Mouse (Mus musculus): ENCODE results near the gene C1qtnf2.

The C1qtnf2 gene

DNA sequence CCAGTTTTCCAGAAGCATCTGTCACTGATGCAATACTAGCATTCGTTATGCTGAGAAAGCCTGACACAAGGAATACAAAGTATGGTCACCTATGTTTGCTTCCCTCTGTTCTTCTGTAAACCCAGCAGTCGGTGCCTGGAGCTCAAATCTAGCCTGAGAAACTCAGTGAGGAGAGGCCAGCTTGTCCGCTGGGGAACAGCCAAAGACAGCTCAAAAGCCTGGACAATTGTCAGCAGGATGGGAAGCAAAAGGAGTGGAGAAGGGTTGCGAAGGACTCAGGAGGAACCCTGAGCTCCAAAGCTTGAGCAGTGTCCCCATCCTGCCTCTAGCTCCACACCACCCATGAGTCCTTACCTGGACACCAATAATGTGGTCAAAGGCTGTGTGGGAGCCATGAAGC, 10.0 kb downstream of the C1qtnf2 start:
- DNase-seq: no peak

DNA sequence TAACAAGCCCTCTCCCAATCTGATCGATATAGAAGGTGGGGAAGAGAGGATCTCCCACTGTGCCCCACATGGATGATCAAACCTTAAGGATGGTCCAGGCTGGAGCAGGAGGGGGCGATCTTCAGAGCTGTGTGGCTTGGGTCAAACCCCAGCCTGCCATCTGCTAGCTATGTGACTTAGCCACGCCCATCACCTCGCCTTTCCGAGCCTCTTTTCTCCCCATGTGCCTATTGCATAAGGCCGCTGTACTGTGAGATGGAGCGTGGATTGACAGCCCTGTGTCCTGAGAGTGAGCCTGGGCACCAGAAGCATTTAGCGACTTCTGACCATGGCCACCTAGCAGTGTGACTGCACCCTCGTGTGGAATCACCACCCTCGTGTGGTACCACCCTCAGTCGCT, 10.6 kb downstream of the C1qtnf2 start:
- peak; percentile 38 for DNase-seq

DNA sequence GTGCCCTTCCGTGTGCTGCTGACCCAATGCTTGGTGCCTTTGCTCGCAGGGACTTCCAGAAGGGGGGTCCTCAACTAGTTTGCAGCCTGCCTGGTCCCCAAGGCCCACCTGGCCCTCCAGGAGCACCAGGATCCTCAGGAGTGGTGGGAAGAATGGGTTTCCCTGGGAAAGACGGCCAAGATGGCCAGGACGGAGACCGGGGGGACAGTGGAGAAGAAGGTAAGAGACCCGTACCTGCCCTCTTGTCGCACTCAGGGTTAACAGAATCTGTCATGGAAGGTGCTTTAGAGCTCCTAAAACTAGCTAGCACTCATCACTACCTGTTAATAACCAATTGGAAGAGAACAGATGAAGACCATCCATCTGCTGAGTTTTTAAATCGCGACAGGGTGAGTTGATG, 11.8 kb downstream of the C1qtnf2 start:
- no peak for DNase-seq

DNA sequence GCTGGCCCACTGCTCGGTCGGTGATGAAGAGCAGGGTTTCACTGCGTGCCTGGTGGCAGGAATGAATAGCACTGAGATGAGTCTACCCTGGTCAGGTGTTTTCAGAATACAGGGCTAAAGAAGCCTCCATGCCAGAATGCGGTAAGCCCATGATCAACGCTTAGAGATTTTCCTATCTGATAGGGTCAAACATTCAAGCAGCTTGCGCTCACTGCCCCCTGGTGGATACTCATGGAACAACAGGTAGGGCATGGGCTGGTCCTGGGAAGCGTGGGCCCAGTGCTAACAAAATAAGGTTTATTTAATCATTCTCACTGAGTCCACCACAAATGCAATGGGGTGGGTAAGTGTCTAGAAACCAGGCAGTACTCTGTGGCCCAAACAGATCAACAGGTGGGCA, 18.6 kb downstream of the C1qtnf2 start:
- DNase-seq: peak; percentile 78

DNA sequence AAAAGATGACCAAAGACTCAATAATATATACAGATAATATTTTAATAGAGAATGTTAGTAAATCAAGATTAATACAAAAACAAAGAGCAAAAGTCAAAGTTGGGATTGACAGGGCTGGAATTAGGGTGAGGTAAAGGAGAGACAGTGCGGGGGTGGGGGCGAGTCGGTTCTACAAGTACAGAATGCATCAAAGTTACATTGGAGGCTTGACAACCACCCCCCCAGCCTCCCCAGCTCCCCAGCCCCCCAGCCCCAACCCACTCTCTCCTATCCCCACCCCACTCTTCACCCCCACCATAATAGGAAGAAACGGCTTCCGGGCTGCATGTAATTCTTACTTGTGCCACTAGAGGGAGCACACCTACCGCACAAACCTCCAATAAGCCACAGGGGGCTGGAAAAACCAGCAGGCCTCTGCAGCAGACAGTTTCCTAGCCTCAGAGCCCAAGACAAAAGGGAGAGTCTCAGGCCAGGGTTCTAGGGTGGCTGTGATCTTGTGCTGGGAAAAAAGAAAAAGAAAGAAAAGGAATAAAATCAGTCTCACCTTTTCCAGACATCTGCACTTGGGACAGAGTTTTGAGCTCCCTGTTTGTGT, 19.8 kb downstream of the C1qtnf2 start:
- DNase-seq: peak; percentile 86

DNA sequence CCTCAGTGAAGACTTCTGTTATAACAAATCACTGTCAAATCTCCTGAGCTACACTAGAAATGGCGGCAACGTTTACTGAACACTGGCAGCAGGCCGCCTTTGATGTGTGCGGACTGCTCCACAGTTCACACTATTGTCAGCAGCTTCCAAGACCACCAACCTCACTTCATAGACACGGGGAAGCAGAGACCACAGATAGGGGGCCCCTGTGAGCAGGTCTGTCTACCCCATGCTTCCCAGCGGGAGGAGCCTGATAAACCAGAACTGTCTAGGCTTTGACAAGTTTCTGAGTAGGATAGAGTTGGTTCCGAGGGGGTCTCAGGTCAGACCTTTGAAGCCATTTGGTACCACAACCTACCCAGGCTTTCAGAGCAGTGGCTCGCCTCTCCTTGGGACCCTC, 21.0 kb downstream of the C1qtnf2 start:
- peak; percentile 56 for DNase-seq

DNA sequence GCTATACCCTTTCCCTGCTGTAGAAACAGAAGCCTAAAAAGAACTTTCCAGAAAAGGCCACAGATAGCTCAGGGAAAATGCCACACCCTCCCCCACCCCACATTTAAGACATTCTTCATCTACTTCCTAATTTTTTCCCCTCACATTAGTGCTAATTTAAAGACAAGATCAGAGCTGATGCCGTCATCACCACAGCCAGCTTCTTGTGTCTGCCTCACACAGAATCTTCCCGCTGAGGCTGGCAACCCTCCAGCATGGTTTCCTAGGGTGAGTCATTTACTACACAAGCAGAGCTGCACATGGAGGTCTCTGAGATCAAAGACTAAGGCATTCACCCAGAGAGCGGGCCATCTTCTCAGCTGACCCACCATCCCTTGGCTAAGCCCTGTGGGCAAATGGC, 21.5 kb downstream of the C1qtnf2 start:
- DNase-seq: no peak

DNA sequence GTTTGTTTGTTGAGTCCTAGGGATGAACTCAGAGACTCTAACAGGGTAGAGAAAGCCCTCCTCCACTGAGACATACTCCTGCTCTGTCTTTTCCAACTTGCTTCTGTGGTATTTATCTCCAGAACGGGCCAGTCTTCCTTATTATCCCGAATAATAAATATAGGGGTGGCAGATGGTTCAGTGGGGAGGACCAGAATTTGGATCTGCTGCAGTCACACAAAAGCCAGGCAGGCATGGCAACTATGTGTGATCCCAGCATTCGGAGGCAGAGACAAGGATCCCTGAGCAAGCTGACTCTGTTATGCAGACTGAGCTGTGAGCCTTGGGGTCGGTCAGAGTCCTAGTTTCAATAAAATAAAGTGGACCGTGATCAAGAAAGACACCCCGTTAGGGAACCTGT, 27.2 kb downstream of the C1qtnf2 start:
- no peak for DNase-seq

DNA sequence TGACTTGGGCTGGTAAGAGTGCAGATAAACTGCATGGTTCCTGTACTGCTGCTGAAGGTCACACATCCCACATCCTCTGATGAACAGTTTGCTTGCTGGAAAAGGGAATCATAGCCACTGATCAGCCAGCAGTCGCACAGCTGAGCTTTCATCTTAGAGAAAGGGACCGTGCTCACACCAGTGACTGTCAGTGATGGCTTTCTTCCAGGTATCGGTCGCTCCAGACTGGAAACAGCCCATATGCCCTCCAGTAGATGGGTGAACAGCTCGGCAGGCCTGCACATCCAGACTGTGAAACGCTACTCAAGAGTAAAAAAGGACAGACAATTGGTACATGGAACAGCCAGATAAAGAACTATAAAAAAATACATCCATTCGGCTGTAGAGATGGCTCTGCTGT, 31.1 kb downstream of the C1qtnf2 start:
- no peak for DNase-seq

DNA sequence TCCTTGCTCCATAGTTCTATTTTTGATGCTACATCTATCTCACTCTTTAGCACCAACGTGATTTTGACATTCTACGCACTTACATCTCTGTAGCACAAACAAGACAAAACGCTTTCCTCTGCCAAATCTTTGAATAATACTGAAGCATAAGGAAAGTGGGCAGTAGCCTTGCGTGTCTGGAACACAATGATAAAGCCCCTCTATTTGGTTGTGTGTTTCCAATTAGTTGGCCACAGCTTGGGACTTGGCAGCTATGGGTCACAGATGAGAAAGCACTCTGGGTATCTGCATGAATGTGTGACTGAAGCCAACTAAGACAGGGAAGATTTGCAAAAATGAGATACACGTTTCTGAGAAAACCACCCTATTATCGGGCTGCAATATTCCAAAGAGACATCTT, 33.9 kb downstream of the C1qtnf2 start:
- no peak for DNase-seq

DNA sequence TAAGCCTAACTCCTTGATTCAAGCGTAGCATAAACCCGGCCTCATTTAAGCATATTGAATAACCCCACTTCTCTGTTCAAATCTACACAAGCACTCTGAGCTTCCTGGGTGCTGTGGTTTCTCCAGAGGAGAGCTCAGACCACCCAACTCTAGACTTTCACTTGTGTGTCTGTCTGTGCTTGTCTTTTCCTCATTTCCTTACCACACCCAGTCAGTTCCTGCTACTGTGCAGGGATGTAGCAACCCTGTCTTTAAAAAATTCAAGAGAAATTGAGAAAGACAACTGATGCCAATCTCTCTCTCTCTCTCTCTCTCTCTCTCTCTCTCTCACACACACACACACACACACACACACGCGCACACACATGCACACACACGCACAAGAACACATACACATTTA, 35.8 kb downstream of the C1qtnf2 start:
- DNase-seq: no peak

DNA sequence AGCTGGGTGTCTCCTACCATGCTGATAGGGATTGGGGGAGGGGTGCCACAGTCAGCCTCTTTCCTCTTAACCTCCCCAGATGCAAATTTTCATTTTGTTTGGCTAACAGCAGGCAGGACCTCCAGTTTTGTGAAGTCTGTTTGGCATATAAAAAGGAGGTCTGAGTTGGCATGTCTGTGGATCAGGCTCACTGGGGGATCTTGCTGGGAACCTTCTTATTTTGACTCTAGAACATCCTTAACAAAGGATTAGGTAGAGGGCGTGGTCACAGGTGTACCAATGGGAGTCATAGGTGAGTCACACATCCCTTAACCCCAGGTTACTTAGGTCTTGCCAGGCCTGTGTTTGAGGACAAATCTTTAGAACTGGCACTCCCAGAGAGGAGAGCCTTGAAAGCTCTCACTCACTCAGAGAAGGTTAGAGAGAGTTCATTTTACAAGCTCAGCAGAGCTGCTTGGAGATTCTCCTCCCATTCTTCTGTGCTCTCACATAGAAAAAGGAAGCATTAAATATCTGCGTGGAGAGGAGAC, 38.6 kb downstream of the C1qtnf2 start:
- no peak for DNase-seq

DNA sequence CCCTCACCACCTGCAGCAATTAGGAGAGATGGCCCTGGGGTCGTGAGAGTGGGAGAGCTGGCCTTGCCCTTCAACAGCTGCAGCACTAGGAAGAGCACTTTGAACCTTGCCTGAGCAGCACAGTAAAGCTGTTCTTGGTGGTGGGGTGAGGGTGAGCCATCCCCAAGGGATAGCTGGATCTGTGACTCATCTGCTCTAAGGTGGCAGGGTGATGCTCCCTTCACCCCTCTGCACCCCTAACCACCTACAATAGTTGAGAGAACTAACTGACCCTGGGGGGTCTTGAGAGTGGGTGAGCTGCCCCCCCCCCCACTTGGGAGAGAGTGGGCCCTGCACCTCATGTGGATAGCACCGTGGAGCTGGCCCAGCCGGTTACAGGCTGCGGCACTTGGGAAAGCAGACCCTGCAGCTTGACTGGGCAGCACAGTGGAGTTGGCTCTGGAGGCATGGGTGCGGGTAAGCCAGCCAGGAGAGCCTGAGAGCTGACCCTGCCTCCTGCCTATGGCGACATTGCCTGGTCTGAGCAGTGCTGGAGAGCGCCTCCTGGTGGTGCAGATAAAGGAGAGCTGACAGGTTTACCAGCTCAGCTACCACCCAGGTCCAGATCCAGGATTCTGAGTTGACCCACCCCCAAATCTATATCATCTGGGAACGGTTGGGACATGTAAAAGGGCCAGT, 42.4 kb downstream of the C1qtnf2 start:
- peak; percentile 72 for DNase-seq

DNA sequence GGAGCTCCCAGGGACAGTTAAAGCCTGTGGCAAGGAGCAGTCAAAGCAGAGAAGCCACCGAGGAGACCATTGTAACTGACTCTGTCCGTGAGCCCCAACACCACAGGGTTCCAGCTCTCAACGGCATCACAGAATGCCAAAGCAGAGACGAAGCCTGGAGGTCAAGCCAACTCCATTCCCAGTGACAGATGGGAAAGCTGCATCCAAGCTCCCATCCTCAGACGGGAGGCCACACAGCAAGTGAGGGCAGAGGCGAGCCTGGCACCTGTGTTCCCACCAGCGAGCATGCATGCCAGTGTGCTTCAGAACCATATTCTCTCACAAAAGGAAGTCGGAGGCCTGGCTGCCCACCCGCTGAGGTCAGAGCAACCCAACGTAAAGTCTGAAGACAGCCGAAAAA, 43.6 kb downstream of the C1qtnf2 start:
- DNase-seq: no peak

DNA sequence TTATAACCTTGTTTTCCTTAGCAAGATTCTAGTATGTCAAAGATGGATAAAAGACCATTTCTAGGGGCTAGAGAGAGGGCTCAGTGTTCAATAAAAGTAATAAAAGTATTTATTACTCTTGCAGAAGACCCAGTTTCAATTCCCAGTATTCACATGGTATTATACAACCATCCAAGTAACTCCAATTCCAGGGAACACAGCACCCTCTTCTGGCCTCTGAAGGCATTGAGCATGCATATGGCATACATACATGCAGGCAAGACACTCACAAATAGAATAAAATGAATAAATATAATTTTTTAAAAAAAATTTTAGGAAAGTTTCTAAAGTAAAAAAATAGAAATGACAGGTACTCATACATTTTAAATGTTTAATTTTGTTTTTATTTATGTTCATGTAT, 44.0 kb downstream of the C1qtnf2 start:
- no peak for DNase-seq

DNA sequence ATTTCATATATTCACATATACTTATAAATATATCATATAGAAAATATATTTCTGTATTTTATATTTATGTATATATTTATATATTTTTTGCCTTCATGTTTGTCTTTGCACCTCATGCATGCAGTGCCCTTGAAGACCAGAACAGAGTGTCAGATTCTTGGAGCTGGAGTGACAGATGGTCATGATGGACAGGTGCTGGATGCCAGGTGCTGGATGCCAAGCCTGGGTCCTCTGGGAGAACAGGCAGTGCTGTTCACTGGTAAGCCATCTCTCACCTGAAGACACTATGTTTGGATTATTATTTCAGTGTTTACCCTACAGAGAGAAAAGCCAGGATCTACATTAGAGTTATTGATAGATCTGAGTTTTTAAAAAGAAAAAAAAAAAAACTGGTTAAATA, 44.7 kb downstream of the C1qtnf2 start:
- no peak for DNase-seq

DNA sequence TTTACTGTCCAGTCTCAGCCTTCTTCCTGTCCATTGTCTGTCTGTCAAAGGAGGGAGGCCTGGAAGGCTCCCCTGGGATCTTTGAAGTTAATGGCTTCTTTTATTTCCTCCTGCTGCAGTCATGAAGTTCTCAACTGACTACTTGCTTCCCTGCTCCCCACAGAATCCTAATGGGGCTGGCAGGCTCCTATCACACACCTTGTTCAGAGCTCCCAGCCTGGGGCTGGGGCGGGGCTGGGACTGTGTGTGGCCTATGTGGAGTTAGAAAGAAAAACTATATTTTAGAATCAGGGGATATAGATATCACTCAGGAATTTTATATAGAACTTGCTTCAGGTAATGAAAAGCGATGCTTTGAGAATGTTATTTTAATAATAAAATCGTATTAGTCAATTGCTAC, 46.4 kb downstream of the C1qtnf2 start:
- DNase-seq: no peak

DNA sequence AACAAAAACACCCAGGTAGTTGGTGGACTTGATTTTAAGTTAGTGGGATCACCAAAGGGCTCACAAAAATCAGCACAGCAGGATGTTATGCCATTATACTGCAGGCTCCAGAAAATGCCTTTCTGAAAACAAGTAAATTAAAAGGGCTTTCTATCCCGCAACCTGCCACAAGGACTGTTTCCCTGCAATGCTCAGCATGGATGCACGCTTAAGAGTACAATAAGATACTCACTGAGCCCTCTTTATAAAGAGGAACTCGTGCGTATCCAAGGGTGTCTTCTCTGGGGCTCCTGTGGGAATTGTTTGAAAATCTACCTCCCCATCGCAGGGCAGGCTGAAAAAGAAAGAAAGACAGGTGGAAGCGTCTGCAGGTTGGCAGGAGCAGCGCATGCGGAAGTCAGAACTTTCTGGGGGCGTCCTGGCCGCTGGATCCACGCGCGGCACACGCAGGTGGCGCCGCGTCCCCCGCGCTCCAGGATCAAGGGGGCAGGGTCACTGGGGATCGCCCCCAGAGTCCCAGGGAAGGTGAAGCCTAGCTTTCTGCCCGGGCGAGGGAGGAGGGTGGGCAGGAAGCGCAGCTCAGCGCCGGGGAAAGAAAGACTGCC, 54.1 kb downstream of the C1qtnf2 start:
- DNase-seq: peak; percentile 64

DNA sequence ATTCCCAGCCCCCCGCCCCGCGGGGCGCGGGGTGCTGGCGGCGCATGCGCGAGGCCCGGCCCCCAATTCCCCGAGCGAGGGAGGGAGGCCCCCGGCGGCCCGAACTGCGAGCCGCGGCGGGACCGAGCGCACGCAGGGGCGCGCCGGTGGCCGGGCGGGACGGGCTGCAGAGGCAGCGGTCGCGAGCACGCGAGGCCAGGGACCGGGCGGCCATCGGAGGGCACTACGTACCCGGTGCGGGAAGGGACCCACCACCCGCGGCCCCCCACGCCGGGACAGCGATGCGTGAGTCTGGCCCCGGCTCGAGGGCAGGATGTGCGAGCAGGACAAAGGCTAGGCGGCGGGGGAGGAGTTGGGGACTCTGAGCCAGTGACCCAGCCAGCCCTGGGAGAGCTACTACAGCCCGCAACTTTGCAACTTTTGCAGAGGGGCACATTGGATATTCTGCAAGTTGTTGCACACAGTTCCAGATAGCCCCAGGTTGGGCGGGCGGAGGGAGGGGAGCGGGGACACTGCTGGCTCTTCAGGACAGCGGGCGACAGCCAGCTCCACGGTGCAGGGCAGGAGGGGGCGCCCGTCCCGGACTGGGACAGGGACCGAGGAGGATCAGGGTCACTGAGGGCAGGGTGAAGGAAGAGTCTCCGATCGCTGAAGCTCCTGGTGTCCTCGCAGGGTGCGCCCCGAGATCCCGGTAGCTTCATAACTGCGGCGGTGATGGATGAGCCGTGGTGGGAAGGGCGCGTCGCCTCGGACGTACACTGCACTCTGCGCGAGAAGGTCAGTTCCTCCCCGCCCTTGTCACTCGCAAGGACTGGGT, 54.8 kb downstream of the C1qtnf2 start, which contains the start of gene Ccnjl:
Gene Ccnjl, plus strand, starts transcription at position 102 of the 817 bp plus-strand sequence.
- peak; percentile 92 for DNase-seq

DNA sequence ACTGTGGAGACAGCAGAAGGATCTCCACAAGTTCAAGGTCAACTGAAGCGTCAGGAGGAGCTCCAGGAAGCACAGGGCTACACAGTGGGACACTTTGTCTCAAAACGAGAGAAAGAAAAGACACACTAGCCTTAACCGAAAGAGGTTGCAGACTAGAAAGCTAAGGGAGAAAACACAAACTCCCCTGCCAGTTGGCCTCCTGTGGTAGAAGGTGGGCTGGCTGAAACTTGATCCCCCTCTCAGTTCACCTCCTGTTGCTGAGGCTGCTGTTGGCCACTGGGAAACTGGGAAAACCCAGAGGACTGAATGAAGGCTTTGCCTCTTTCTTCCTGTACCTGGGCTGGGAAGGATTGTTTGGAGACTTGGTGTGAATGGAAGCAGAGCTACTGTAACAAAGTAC, 56.0 kb downstream of the C1qtnf2 start:
- DNase-seq: peak; percentile 51

DNA sequence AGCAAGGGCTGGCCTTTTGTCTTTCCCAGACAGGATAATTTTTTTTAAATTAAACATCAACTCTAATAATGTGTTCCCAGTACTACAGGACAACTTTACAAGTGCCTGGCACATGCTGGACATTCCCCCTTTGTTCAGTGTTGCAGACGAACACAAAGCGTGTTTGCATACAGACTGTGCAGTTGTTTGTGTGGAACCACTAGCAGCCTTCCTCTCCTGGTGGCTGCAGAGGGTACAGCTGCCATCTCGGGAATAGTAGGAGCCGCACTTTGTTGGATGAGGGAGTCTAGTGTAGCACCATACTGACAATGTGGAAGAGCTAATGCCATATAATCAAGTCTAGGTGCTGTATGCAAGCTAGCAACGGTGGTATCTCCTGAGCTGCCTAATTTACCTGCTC, 57.5 kb downstream of the C1qtnf2 start:
- DNase-seq: no peak

DNA sequence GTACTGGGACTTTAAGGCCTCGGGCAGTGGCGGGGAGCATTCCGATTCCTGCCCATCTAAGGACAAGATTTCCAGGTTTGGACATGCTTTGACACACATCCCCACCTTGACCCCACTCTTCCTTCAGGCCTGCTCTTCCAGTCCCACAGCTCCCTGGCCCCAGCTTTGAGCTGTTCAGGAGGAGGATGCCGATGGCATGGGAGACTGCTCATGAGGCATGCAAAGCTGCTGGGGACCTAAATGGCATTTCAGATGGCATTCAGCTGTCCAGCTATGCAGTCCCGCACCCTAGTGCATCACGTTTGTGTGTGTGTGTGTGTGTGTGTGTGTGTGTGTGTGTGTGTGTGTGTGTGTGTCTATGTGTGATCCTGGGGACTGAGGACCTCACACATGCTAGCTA, 63.0 kb downstream of the C1qtnf2 start:
- DNase-seq: no peak

DNA sequence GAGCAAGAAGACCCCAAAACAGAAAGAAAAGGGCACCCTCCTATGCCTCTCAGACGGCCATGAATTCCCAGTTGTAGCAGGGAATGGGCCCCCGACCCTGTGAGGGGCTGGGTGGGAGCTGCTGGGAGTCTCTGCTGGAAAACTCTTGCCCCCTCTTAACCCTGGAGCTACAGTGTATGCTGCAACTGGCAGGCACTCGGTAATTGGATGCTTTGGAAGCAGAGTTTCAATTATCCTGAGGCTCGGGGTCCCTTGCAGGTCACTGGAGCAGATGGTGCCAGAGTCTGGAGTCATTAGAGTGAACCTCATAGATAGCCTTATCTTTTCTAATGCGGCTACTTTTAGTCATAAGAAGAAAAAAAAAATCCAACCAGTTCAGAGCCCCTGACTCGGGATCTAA, 65.8 kb downstream of the C1qtnf2 start:
- DNase-seq: peak; percentile 76
